Mouse (Mus musculus) neural tube, embryonic 15.5 days (tissue): ENCODE results near the gene Sowaha. TPM values are rescaled to one million over a fixed set of nuclear protein-coding genes. Genes with fewer than 3 reads are reported as not detected.
A peak's percentile ranks its signal among the peaks of the same experiment; 100 is the strongest.

Source experiments
- ATAC-seq: fragments of 200-750 bp; cut with Nextera tagmentation; 2 replicates; pipeline ENCODE4 v1.8.0; 2017; ENCODE audit warnings: mild to moderate bottlenecking, moderate TSS enrichment, moderate library complexity; ENCODE audit not compliant: low FRiP score
- H3K27ac ChIP-seq: fragments of 300-500 bp; sonication (generic); replicated peaks from 2 replicates; pipeline ENCODE4 v1.5.1; 2015; ENCODE audit warnings: mild to moderate bottlenecking, inconsistent platforms
- H3K27me3 ChIP-seq: fragments of 300-500 bp; sonication (generic); replicated peaks from 2 replicates; pipeline ENCODE4 v1.6.1; 2015; ENCODE audit warnings: inconsistent platforms
- H3K36me3 ChIP-seq: fragments of 300-500 bp; sonication (generic); 2 replicates; pipeline ENCODE4 v1.6.1; 2015; ENCODE audit warnings: inconsistent platforms
- H3K4me1 ChIP-seq: fragments of 300-500 bp; sonication (generic); 2 replicates; pipeline ENCODE4 v1.6.1; 2015; ENCODE audit warnings: inconsistent platforms
- H3K4me2 ChIP-seq: fragments of 300-500 bp; sonication (generic); 2 replicates; pipeline ENCODE4 v1.6.1; 2015; ENCODE audit warnings: inconsistent platforms, mild to moderate bottlenecking, moderate library complexity
- H3K4me3 ChIP-seq: fragments of 300-500 bp; sonication (generic); replicated peaks from 2 replicates; pipeline ENCODE4 v1.5.1; 2015; ENCODE audit warnings: mild to moderate bottlenecking, inconsistent platforms
- H3K9ac ChIP-seq: fragments of 300-500 bp; sonication (generic); replicated peaks from 2 replicates; pipeline ENCODE4 v1.6.1; 2015; ENCODE audit warnings: mild to moderate bottlenecking, inconsistent platforms
- H3K9me3 ChIP-seq: fragments of 300-500 bp; sonication (generic); replicated peaks from 2 replicates; pipeline ENCODE4 v1.6.1; 2016; ENCODE audit warnings: inconsistent platforms
- whole genome bisulfite sequencing: fragments of 180-500 bp; shearing (Covaris S2); methylation state at CpG from one replicate; pipeline ENCODE4 v1.1.7; 2015; ENCODE audit warnings: mixed read lengths; 5-methylcytosine and 5-hydroxymethylcytosine counted together
- polyA plus RNA-seq: library from polyadenylated mRNA; unstranded; fragments of >200 nt; fragmentation: Nextera tagmentation; extraction: Ambion mirVana; gene quantifications from 2 replicates; pipeline ENCODE4 v1.2.1, GENCODE M21; 2015

The Sowaha gene
- polyA plus RNA-seq, 1 experiment from 2014 or later: 1.6 TPM

GRCm38 (mm10) chr11:53463551-53464424, 16.3 kb downstream of the Sowaha start:
- 9% methylated on average over 55 of the region's 55 CpGs for WGBS
- H3K36me3 ChIP-seq: no peaks in the 10 kb centered on the region
- H3K4me2 ChIP-seq: peak overlapping the region; percentile 96
- no peak for ATAC-seq
- H3K27ac ChIP-seq: no peak overlapping the region
- H3K4me3 ChIP-seq: peak overlapping the region; percentile 44
- peak overlapping the region; percentile 41; the same call in 1 of the 2 replicates for H3K9ac ChIP-seq
- H3K4me1 ChIP-seq: peaks cover 20% of the 10 kb centered on the region
- peaks cover 84% of the 10 kb centered on the region for H3K27me3 ChIP-seq
- H3K9me3 ChIP-seq: no peaks in the 10 kb centered on the region

- H3K27me3 ChIP-seq: peaks cover 91% of the 10 kb centered on the region
- H3K27ac ChIP-seq: no peak overlapping the region
- peaks cover 26% of the 10 kb centered on the region for H3K4me1 ChIP-seq
- H3K4me3 ChIP-seq: no peak overlapping the region
- no peak overlapping the region for H3K4me2 ChIP-seq
- 25% methylated on average over 5 of the region's 5 CpGs for WGBS
- no peak for ATAC-seq
- H3K9ac ChIP-seq: no peak overlapping the region
- H3K36me3 ChIP-seq: no peaks in the 10 kb centered on the region
- H3K9me3 ChIP-seq: no peaks in the 10 kb centered on the region
Observed at GRCm38 (mm10) chr11:53461727-53462126, 18.3 kb downstream of the Sowaha start.

GRCm38 (mm10) chr11:53460192-53460591, 19.9 kb downstream of the Sowaha start:
- no peak overlapping the region for H3K9ac ChIP-seq
- no peak overlapping the region for H3K4me3 ChIP-seq
- no peak for ATAC-seq
- H3K9me3 ChIP-seq: no peaks in the 10 kb centered on the region
- no peak overlapping the region for H3K27ac ChIP-seq
- 87% methylated on average over 3 of the region's 3 CpGs for WGBS
- H3K4me2 ChIP-seq: no peak overlapping the region
- peaks cover 90% of the 10 kb centered on the region for H3K27me3 ChIP-seq
- H3K36me3 ChIP-seq: no peaks in the 10 kb centered on the region
- peaks cover 23% of the 10 kb centered on the region for H3K4me1 ChIP-seq

- WGBS: 67% methylated on average over 3 of the region's 3 CpGs
- Histone ChIP-seq H3K9ac (no peak overlapping the region), H3K27me3 (peaks cover 89% of the 10 kb centered on the region), H3K4me3 (no peak overlapping the region), H3K9me3 (no peaks in the 10 kb centered on the region), H3K36me3 (no peaks in the 10 kb centered on the region), H3K4me2 (no peak overlapping the region), H3K4me1 (peaks cover 22% of the 10 kb centered on the region), H3K27ac (no peak overlapping the region)
- ATAC-seq: no peak
Observed at GRCm38 (mm10) chr11:53458996-53459395, 21.1 kb downstream of the Sowaha start.

GRCm38 (mm10) chr11:53457372-53457954, 22.6 kb downstream of the Sowaha start:
- 4% methylated on average over 28 of the region's 29 CpGs for WGBS
- Histone ChIP-seq H3K9me3 (no peaks in the 10 kb centered on the region), H3K27me3 (peaks cover 74% of the 10 kb centered on the region), H3K27ac (0 out of 2 replicates have a peak overlapping the region, but pooled peaks have one; percentile 37), H3K4me3 (peak overlapping the region; percentile 43), H3K36me3 (no peaks in the 10 kb centered on the region), H3K9ac (peak overlapping the region; percentile 49), H3K4me2 (peak overlapping the region; percentile 78), H3K4me1 (peaks cover 12% of the 10 kb centered on the region)
- no peak; the same call in 1 of the 2 replicates for ATAC-seq

GRCm38 (mm10) chr11:53456474-53457371, 23.4 kb downstream of the Sowaha start, which contains the start of the genes Gm10447 and Shroom1:
Gene Gm10447, minus strand, starts transcription at chr11:53457110.
Gene Shroom1, plus strand, starts transcription at chr11:53457205.
- Histone ChIP-seq H3K9me3 (no peaks in the 10 kb centered on the region), H3K9ac (peak within 1 kb of the TSS; percentile 49), H3K27ac (0 out of 2 replicates have a peak within 1 kb of the TSS, but pooled peaks have one; percentile 37), H3K36me3 (no peaks in the 10 kb centered on the region), H3K27me3 (peaks cover 66% of the 10 kb centered on the region), H3K4me1 (peaks cover 12% of the 10 kb centered on the region), H3K4me2 (peak within 1 kb of the TSS; percentile 78), H3K4me3 (peak within 1 kb of the TSS; percentile 43)
- peak; percentile 63 for ATAC-seq
- WGBS: 3% methylated on average over 42 of the region's 42 CpGs

- Histone ChIP-seq H3K4me2 (no peak overlapping the region), H3K9ac (no peak overlapping the region), H3K27me3 (peaks cover 35% of the 10 kb centered on the region), H3K36me3 (no peaks in the 10 kb centered on the region), H3K4me3 (no peak overlapping the region), H3K4me1 (peaks cover 12% of the 10 kb centered on the region), H3K9me3 (no peaks in the 10 kb centered on the region), H3K27ac (no peak overlapping the region)
- no peak for ATAC-seq
- 87% methylated on average over 5 of the region's 5 CpGs for WGBS
Observed at GRCm38 (mm10) chr11:53453031-53453430, 27.0 kb downstream of the Sowaha start.

GRCm38 (mm10) chr11:53452396-53452795, 27.7 kb downstream of the Sowaha start:
- no peaks in the 10 kb centered on the region for H3K9me3 ChIP-seq
- 96% methylated on average over 9 of the region's 9 CpGs for whole genome bisulfite sequencing
- H3K27ac ChIP-seq: no peak overlapping the region
- no peak overlapping the region for H3K4me2 ChIP-seq
- ATAC-seq: no peak
- H3K36me3 ChIP-seq: no peaks in the 10 kb centered on the region
- peaks cover 29% of the 10 kb centered on the region for H3K27me3 ChIP-seq
- H3K4me3 ChIP-seq: no peak overlapping the region
- peaks cover 10% of the 10 kb centered on the region for H3K4me1 ChIP-seq
- no peak overlapping the region for H3K9ac ChIP-seq

- Histone ChIP-seq H3K27me3 (peaks cover 21% of the 10 kb centered on the region), H3K27ac (no peak overlapping the region), H3K4me1 (no peaks in the 10 kb centered on the region), H3K4me3 (no peak overlapping the region), H3K4me2 (no peak overlapping the region), H3K9ac (no peak overlapping the region), H3K36me3 (no peaks in the 10 kb centered on the region), H3K9me3 (no peaks in the 10 kb centered on the region)
- WGBS: 61% methylated on average over 2 of the region's 2 CpGs
- ATAC-seq: no peak
Observed at GRCm38 (mm10) chr11:53451361-53451760, 28.7 kb downstream of the Sowaha start.

- no peak for ATAC-seq
- Histone ChIP-seq H3K4me2 (no peak overlapping the region), H3K9me3 (no peaks in the 10 kb centered on the region), H3K36me3 (no peaks in the 10 kb centered on the region), H3K4me3 (no peak overlapping the region), H3K27me3 (peaks cover 11% of the 10 kb centered on the region), H3K27ac (no peak overlapping the region), H3K4me1 (no peaks in the 10 kb centered on the region), H3K9ac (no peak overlapping the region)
- 56% methylated on average over 15 of the region's 15 CpGs for WGBS
Observed at GRCm38 (mm10) chr11:53450070-53450705, 29.9 kb downstream of the Sowaha start.

GRCm38 (mm10) chr11:53448529-53448928, 31.5 kb downstream of the Sowaha start:
- Histone ChIP-seq H3K27ac (no peak overlapping the region), H3K27me3 (no peaks in the 10 kb centered on the region), H3K4me3 (no peak overlapping the region), H3K9me3 (no peaks in the 10 kb centered on the region), H3K4me1 (no peaks in the 10 kb centered on the region), H3K36me3 (no peaks in the 10 kb centered on the region), H3K4me2 (no peak overlapping the region), H3K9ac (no peak overlapping the region)
- ATAC-seq: no peak
- 90% methylated on average over 1 of the region's 1 CpGs for WGBS
